Mouse (Mus musculus) brain, adult 2 months (tissue): ENCODE measurements at regions not wholly inside any gene's neighbourhood (a gene's known extent, or its start where the extent isn't known, plus 50 kb on each side); places are given as distances from the start of the nearest gene placed in this dataset.

Experiments
- DNase-seq: peaks from one replicate; pipeline ENCODE4 v3.0.0; 2011; ENCODE audit warnings: low read depth, low spot score

GRCm38 (mm10) chr10:17549711-17550637 is 173.0 kb upstream of the Cited2 start:
- DNase-seq: no peak

GRCm38 (mm10) chr10:17550638-17551013 is 172.4 kb upstream of the Cited2 start:
- DNase-seq: no peak

DNA sequence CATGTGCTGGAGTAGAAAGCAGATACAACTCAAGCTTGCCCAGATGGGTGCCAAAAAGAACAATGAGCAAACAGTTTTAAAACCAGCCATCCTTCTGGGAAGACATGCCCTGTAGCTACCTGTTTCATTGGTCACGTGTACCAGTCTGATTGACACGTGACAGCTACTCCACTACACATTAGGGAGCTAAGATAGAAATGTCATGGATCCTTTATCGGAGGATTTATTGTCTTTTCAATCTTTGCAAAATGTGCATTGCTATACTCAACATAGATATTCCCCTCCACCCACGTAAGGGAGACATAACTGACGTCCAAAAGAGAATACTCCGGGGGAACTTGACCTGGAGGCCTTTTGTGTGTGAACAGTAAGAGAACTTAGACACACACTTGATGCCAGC is 171.1 kb upstream of the Cited2 start:
- DNase-seq: no peak

DNA sequence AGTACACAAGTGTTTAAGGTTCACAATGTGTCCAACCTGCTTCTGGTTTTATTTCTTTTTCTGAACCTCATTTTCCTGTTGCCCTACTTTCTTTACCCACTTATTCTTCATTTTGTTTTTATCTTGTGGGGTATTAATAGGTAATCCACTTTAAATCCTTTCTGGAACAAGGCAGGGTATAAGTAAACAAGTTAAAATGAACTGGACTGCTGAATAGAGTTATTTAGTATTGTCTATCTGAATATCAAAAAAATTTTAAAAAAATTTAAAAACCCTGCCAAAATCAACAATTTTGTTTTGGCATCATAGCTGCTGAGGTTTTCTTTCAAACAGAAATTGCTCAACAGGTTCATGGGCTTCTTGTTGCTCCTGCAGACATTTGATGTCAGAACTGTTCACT is 170.7 kb upstream of the Cited2 start:
- no peak for DNase-seq

GRCm38 (mm10) chr10:17556391-17556790 is 166.6 kb upstream of the Cited2 start:
- no peak for DNase-seq

DNA sequence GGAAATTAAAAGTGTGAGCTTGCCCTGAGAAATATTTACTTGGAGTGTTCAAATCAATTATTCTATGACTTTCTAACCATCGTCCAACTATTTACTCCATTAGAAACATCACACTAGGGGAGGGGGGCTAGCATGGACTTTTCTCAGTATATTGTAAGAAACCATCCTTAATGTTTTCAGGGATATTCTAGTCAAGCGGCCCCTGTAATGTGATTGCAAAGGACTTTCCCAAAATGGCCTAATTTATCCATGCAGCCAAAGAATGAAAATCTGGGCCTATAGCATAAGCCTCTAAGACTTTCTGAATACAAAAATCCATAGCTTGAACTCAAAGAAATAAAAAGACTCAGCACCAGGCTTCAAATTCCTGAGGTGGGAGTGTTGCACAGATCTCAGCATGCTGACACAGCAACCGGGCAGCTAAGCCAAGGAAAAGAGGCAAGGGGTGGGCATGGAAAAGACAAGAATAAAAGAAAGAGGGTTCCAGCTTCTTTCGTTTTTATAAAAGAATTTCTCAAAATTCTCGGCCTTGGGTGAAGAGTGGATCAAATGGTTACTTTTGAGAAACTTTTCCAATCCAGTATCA is 163.6 kb upstream of the Cited2 start:
- no peak for DNase-seq

- DNase-seq: no peak
Observed at GRCm38 (mm10) chr10:17559980-17560379, 163.0 kb upstream of the Cited2 start.

DNA sequence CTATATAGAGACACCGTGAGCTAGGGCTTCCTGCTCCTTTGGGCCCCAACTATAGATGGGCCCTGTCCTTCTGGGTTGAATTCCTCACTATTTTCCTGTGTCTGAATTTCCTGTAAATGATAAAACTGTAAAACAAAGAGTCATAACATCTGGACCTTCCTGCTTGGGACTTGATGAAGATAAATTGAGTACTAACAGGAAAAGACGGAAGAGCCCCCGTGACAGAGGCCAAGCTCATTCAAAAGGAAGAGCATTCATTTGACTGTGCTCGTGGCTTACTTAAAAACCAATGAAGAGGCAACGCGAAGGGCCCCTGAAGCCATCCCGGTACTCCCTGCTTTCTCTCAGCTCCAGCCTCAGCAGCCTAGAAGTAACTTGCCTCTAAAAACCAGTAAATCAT is 161.6 kb upstream of the Cited2 start:
- no peak for DNase-seq

GRCm38 (mm10) chr10:17561977-17562376 is 161.0 kb upstream of the Cited2 start:
- no peak for DNase-seq

DNA sequence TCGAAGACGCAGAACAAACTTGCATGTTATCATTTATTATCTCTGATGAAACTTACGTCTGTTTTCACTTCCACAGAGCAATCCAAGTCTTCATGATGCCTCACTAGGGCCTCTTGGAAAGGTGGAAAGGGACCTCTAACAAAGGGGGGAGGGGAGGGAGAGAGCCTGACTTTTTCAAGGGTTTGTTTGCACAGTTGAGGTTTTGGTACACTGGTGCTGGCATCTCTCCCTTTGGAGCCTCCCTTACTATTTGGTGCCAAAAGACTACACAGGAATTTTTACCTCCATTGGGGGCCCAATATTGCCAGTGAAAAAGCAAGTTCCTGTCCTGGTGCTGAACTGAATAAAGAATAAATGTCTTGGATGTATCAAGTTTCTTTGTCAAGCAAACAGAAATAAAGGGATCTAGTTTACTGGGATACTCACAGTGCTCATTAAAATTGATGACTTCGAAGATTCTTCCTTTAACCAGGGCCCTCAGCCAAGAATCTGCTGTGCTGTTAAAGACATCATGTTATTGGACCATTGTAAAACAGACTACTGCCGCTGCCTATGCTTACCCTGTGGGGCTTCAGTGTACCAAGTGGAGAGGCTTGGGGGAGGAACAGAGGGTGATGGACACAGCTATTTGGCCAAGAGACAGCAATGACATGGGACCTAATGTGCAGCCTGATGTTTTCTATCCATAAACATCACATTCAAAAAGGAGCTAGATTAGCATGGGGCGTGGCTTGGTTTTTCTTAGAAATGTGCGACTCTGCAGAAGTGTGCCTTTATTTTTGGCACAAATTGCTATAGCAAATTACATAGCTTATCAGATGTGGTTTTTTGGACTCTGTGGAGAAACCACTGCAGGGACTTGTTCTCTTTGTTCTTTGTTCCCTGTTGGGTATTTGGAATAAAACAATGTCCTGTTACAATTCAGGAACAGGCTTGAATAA is 160.3 kb upstream of the Cited2 start:
- DNase-seq: peak; percentile 47

DNA sequence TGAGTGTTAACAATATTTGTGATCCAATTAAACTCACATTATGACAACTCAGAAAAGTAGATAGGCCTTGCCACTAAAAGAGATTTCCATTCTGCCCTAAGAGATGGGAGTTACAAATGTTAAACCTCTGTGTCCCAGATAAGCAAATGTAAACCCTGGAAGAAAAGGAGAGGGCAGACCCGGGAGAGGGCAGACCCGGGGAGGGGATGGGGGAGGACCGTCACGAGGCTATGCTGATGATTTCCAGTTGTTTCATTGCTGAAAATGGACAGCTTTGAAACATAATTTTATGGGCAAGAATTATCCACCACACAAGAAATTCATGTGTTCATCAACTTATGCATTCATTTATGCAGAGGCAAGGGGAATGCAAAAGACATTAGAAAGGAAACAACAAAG is 159.7 kb upstream of the Cited2 start:
- no peak for DNase-seq

DNA sequence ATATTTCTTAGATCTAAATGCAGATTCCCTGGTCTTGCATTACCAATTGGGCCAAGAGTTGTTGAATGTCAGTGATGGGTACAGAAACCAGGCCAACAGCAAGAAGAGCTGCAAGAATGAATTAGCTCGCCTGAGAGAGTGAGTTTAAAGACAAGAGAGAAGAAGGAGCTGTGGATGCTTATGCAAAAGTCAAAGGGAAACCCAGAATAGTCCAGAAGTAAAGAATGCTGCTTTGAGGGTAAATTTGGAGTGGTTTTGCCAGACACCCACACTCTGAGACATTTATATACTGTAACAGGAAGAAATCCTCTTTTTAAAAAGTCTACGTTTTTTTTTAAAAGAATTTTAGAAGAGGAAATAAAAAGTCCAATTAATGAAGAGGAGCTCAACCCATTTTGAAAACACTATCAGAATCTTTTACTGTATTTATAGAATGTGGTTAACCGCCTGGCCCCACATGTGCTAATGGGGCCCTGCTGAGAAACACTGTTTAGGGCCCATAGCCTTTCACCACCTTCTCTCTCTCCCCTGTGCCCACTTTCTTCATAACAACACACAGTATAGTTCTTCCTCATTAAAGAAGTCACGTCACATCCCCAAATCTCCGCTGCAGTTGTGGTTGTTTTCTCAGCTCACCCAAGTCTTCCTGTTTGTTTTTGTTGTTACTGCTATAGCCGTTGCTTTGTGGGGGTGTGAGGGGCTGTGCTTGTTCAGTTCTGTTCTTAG is 158.0 kb upstream of the Cited2 start:
- DNase-seq: peak; percentile 74

- DNase-seq: no peak
Observed at GRCm38 (mm10) chr10:17566975-17567374, 156.0 kb upstream of the Cited2 start.

DNA sequence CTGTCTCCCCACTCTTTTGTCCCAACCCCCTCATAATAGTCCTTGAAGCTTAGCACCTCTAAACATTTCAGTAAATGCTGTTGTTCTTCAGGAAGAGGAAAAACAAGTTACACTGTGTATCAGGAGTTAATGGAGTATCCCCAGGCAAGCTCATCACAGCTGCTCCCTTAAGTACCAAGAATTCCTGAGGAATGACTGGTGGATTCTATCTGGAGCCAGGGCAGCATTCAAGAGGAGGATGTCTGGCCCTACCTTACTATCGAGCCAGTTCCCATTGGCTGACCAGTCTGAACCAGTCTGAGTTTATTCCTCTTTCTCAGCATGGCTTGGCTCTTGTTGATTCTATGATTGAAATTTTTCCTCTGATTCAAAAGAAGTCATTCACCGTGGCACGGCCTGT is 155.4 kb upstream of the Cited2 start:
- no peak for DNase-seq

DNA sequence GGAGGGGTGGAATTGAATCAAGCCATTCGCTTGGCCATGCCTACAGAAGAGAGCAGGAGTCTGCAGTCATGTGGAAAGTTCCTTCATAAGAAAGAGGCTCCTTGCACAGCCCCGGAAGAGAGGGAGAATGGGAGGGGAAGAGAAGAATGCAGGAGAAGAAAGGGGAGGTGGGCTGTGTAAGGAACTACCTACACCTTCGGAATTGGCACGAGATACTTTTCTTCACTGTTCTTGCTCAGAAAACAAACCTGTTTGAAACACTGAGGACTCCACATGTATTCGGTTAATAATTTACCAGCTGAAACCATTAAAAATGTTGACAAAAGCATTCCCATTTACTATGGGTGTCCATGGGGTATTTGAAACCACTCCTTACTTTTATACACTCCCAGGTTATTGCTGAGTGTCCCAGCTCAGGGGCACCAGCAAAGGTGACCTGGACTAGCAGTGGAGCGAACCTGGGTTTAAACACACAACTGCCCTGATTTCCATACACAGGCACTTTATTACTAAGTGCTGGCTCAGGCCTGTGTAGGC is 153.4 kb upstream of the Cited2 start:
- DNase-seq: no peak

DNA sequence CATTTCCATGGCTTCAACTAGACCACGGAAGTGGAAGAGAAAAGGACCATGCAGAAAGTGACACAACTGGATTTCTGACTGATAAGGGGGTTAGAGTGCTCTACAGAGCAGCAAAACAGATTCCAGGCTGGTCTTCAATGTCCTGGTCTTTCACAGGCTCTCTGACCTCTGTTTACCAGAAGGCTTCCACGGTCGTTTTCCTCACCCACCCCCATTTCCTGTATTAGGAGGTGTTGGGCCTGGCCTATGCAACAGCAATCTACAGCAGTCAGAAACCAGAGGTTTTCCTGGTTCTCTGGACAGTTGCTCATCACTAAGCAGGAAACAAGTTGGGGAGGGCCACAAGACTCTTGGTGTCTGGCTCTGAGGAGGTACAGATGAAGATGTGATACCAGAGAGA is 148.1 kb upstream of the Cited2 start:
- DNase-seq: no peak

DNA sequence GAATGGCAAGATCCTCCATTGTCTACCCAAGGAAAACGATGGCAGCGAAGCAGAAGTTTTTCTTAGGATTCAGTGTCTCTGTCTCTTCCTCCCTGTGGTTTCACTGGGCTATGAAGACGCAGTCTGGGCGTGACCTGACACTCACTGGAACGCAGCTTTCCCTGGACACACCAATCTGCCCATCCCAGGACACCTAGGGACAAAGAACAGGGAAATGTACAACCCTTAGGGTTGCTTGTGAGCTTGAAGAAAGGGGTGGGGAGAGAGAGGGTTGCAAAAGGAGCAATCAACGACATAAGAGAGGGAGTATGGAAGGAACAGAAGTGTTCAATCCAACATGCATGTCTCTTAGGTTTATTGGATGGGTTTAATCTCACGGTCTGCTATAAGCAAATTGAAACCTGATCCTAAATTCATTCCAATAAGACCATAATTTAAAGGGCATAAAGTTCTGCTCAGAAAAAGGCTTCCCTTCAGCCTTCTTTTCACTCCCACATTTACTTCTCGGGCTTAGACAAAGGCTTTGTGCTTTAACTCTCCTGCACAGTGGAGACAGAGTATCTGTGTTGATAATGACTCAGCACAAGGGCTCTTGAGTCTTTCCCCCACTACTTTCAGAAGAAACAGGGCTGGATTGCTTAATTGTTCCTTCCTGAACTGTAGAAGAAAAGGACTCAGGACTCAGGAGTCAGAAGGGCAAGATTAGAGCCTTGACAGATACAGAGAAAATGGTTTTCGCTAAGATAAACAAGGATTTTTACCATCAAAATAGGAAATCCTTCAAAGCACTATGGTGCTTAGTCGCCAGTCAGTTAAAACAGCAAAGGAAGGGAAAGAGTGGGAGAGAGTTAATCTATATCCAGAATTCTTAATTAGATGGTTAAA is 147.3 kb upstream of the Cited2 start:
- DNase-seq: peak; percentile 54

DNA sequence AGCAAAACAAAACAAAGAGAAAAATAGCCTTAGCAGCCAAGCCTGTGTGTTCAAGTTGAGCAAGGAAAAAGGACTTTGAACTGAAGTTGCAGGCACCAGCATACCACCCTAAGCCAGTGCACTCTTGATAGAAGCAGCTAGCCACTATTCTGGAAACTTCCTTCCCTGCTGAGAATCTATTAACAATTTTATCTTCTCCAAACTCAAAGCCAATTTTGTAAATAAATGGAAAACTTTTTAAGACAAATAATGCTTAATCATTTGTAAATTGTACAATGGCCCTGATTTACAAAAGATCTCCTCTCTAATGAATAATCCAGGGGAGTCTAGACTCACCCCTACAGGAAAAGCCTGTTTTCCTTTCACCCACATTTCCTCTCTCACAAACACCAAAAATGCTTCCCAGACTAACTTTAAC is 146.7 kb upstream of the Cited2 start:
- no peak for DNase-seq

DNA sequence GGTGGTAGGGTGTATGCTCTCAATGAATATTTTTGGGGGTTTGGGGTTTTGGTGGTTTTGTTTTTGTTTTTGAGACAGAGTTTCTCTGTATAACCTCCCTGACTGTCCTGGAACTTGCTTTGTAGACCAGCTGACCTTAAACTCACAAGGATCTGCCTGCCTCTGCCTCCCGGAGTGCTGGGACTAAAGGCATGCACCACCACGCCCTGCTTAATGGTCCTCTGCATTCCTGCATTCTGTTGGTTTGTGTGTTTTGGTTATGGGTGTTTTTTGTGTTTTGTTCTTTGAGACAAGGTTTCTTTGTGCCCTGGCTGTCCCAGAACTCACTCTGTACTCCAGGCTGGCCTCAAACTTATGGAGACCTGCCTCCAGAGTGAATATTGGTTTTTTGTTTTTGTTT is 143.6 kb upstream of the Cited2 start:
- no peak for DNase-seq

- no peak for DNase-seq
Observed at GRCm38 (mm10) chr10:17584842-17585241, 138.2 kb upstream of the Cited2 start.
